Comparison of ENCODE assay signal across 7 mouse cellular contexts in the genomic region with DNA sequence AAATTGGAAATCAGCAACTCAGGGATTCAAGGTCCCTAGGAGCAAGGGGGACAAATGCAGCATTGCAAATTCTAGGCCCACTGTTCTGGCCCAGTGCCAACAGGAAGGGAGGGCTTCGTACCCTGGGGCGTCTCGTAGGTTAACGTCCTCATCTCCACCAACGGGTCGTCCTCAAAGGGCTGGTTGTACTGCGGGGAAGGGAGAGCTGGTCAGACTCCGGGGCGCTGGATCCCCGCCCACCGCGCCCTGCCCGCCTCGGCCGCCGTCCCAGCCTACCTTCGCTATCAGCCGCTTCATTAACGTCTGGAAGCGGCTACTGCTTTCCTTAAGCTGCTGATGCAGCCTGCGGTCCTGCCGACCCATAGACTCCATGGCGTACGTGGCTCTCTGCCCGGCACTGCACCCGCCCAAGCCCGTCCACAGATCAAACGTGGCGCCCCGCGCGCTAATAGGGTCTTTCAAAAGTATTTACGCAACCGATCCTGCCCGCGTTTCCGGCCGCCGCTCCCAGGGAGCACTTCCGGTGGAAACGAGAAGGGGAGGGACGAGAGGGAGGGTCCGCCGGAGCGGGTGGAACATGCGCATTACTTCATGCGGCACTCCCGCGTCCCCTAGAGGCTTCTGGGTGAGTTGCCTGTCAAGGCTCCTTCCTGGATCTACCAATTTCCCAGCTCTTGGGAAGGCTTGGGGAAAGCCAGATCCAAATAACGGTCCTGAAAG. TPM values are rescaled to one million over a fixed set of nuclear protein-coding genes. Genes with fewer than 3 reads are reported as not detected.
DNase-seq lines count a peak whose midpoint lies in the region; ATAC-seq lines count a peak whose summit lies in the region.

A gene (minus strand): TSS at position 536 of the 720 bp plus-strand sequence.
A gene (plus strand): TSS at position 564 of the 720 bp plus-strand sequence.

- peaks cover 13% of the 10 kb centered on the region for H3K4me1 ChIP-seq in embryonic facial prominence, embryonic 12.5 days
- peaks cover 8% of the 10 kb centered on the region for H3K4me1 ChIP-seq in limb, embryonic 11.5 days (ENCODE audit: control insufficient read depth, insufficient read depth, low read length)
- H3K4me1 ChIP-seq in midbrain, embryonic 14.5 days (ENCODE audit: control insufficient read depth, insufficient read depth, low read length), result peaks cover 24% of the 10 kb centered on the region

- H3K9ac ChIP-seq in embryonic facial prominence, embryonic 12.5 days, result peak within 1 kb of the TSS; percentile 74
- H3K9ac ChIP-seq in limb, embryonic 11.5 days (ENCODE audit: low read length), result peak within 1 kb of the TSS; percentile 84
- peak within 1 kb of the TSS; percentile 61 for H3K9ac ChIP-seq in midbrain, embryonic 14.5 days (replicated peaks; ENCODE audit: low read length)

- WGBS in embryonic facial prominence, embryonic 12.5 days, result under 1% methylated on average over 50 of the region's 50 CpGs
- under 1% methylated on average over 50 of the region's 50 CpGs for WGBS in limb, embryonic 11.5 days
- WGBS in midbrain, embryonic 14.5 days, result 1% methylated on average over 50 of the region's 50 CpGs

- H3K4me3 ChIP-seq in embryonic facial prominence, embryonic 12.5 days, result peak within 1 kb of the TSS; percentile 58
- peak within 1 kb of the TSS; percentile 73 for H3K4me3 ChIP-seq in limb, embryonic 11.5 days (ENCODE audit: low read depth, low read length)
- H3K4me3 ChIP-seq in midbrain, embryonic 14.5 days (replicated peaks; ENCODE audit: low read depth, low read length), result peak within 1 kb of the TSS; percentile 49

- H3K4me2 ChIP-seq in embryonic facial prominence, embryonic 12.5 days (replicated peaks), result peak within 1 kb of the TSS; percentile 62
- peak within 1 kb of the TSS; percentile 57 for H3K4me2 ChIP-seq in limb, embryonic 11.5 days (ENCODE audit: low read depth, severe bottlenecking)
- H3K4me2 ChIP-seq in midbrain, embryonic 14.5 days (ENCODE audit: low read length), result peak within 1 kb of the TSS; percentile 56

- H3K27ac ChIP-seq in embryonic facial prominence, embryonic 12.5 days, result peak within 1 kb of the TSS; percentile 82
- H3K27ac ChIP-seq in limb, embryonic 11.5 days (replicated peaks; ENCODE audit: low read depth, low read length), result peak within 1 kb of the TSS; percentile 80
- peak within 1 kb of the TSS; percentile 64 for H3K27ac ChIP-seq in midbrain, embryonic 14.5 days (replicated peaks; ENCODE audit: low read depth, low read length)

- peak; percentile 94 for ATAC-seq in embryonic facial prominence, embryonic 12.5 days (ENCODE audit: insufficient number of reproducible peaks, insufficient read depth, low FRiP score, low TSS enrichment)
- peak; percentile 95 for ATAC-seq in limb, embryonic 11.5 days (ENCODE audit: insufficient number of reproducible peaks, low FRiP score, low TSS enrichment, low read depth)
- ATAC-seq in midbrain, embryonic 14.5 days (ENCODE audit: low FRiP score, low TSS enrichment), result peak; percentile 95

- peaks cover 34% of the 10 kb centered on the region for H3K36me3 ChIP-seq in embryonic facial prominence, embryonic 12.5 days
- peaks cover 30% of the 10 kb centered on the region for H3K36me3 ChIP-seq in limb, embryonic 11.5 days (ENCODE audit: control insufficient read depth, insufficient read depth, low read length)
- H3K36me3 ChIP-seq in midbrain, embryonic 14.5 days (ENCODE audit: control insufficient read depth, insufficient read depth, low read length), result peaks cover 29% of the 10 kb centered on the region

- H3K9me3 ChIP-seq in embryonic facial prominence, embryonic 12.5 days, result peaks cover 6% of the 10 kb centered on the region; the same call in 1 of the 2 replicates
- peaks cover 16% of the 10 kb centered on the region for H3K9me3 ChIP-seq in limb, embryonic 11.5 days (ENCODE audit: control insufficient read depth, low read length)
- no peaks in the 10 kb centered on the region for H3K9me3 ChIP-seq in midbrain, embryonic 14.5 days (ENCODE audit: control insufficient read depth, low read length)

- no peaks in the 10 kb centered on the region for H3K27me3 ChIP-seq in embryonic facial prominence, embryonic 12.5 days
- no peaks in the 10 kb centered on the region for H3K27me3 ChIP-seq in limb, embryonic 11.5 days (ENCODE audit: control insufficient read depth, insufficient read depth, low read length)
- no peaks in the 10 kb centered on the region for H3K27me3 ChIP-seq in midbrain, embryonic 14.5 days (ENCODE audit: control insufficient read depth, insufficient read depth, low read length)

- peak; percentile 100 for DNase-seq in adrenal gland, postnatal 25 days
- DNase-seq in heart, adult 11 months, result peak; percentile 100
- DNase-seq in kidney, adult 18-20 months, result peak; percentile 100
- DNase-seq in limb, embryonic 11.5 days (ENCODE audit: low spot score), result peak; percentile 100
- DNase-seq in midbrain, embryonic 14.5 days, result peak; percentile 100
- peak; percentile 100 for DNase-seq in spleen, adult 18-20 months

RNA-seq across cellular contexts. Expression of the first gene that starts in this region (rescaled TPM):
- 58.4 and 64.0 TPM in 2 replicates for total RNA-seq in adrenal gland, postnatal 25 days (2021)
- 231 and 234 TPM in 2 replicates for polyA plus RNA-seq in embryonic facial prominence, embryonic 12.5 days (2016; fragmentation: Nextera tagmentation; extraction: Ambion mirVana)
- polyA plus RNA-seq in limb, embryonic 11.5 days (2014; fragmentation: Nextera tagmentation; extraction: Ambion mirVana), result 174 and 204 TPM in 2 replicates
- 52.9 and 80.2 TPM in 2 replicates for polyA plus RNA-seq in midbrain, embryonic 14.5 days (2014; fragmentation: Nextera tagmentation; extraction: Ambion mirVana)

RNA-seq across cellular contexts. Expression of the second gene that starts in this region (rescaled TPM):
- not detected in 2 replicates for total RNA-seq in adrenal gland, postnatal 25 days (2021)
- not detected in 2 replicates for polyA plus RNA-seq in embryonic facial prominence, embryonic 12.5 days (2016; fragmentation: Nextera tagmentation; extraction: Ambion mirVana)
- polyA plus RNA-seq in limb, embryonic 11.5 days (2014; fragmentation: Nextera tagmentation; extraction: Ambion mirVana), result not detected in 2 replicates
- 0.14 TPM in 1 of 2 replicates, not detected in the other for polyA plus RNA-seq in midbrain, embryonic 14.5 days (2014; fragmentation: Nextera tagmentation; extraction: Ambion mirVana)

Comparison
In these comparisons a context has a peak if more than half of its experiments do, and no peak if none do; other contexts are left out.
1. Peak in every context shown above with its lines: DNase-seq, ATAC-seq, H3K4me3 ChIP-seq and H3K27ac ChIP-seq.